Mouse (Mus musculus) gastrocnemius, postnatal 10 days (tissue): Measurements from ENCODE around the gene Slit1. TPM values are rescaled to one million over a fixed set of nuclear protein-coding genes. Genes with fewer than 3 reads are reported as not detected.

ENCODE experiments used
- DNase-seq: peaks from one replicate; pipeline ENCODE4 v3.0.0; 2021; ENCODE audit warnings: mixed read lengths
- microRNA-seq, 2 experiments: library from miRNA; unstranded; fragments of <30 nt; microRNA quantifications; one replicate each; pipeline ENCODE4 v1.2.0; 2021
- total RNA-seq, 2 experiments: library from RNA; stranded (reverse); gene quantifications; 2 replicates each; pipeline ENCODE4 v1.2.3; 2021

Slit1 gene
- total RNA-seq, 2 experiments from 2014 or later = 1.6 TPM

GRCm38 (mm10) chr19:41591808-41592207, 151.7 kb downstream of the Slit1 start:
- no peak for DNase-seq

- DNase-seq = no peak
These were observed 153.8 kb downstream of the Slit1 start for GRCm38 (mm10) chr19:41589681-41590080.

GRCm38 (mm10) chr19:41589026-41589425, 154.4 kb downstream of the Slit1 start:
- no peak for DNase-seq

GRCm38 (mm10) chr19:41587431-41588222, 155.8 kb downstream of the Slit1 start:
- no peak for DNase-seq

GRCm38 (mm10) chr19:41586752-41587151, 156.7 kb downstream of the Slit1 start:
- DNase-seq = no peak

- DNase-seq = no peak
These were observed 160.4 kb downstream of the Slit1 start for GRCm38 (mm10) chr19:41582918-41583514.

- DNase-seq = no peak
These were observed 161.6 kb downstream of the Slit1 start, which contains the start of gene Gm340 for GRCm38 (mm10) chr19:41581706-41582420. TSS of gene Gm340 (plus strand) at chr19:41582370.

- peak; percentile 44 for DNase-seq
These were observed 164.0 kb downstream of the Slit1 start for GRCm38 (mm10) chr19:41579311-41579920.

GRCm38 (mm10) chr19:41577576-41577975, 165.9 kb downstream of the Slit1 start:
- no peak for DNase-seq

GRCm38 (mm10) chr19:41573700-41574099, 169.8 kb downstream of the Slit1 start:
- DNase-seq = no peak

- DNase-seq = no peak
These were observed 174.7 kb downstream of the Slit1 start for GRCm38 (mm10) chr19:41568791-41569190.

- DNase-seq = no peak
These were observed 182.6 kb downstream of the Slit1 start for GRCm38 (mm10) chr19:41560856-41561255.

- DNase-seq = no peak
These were observed 184.5 kb downstream of the Slit1 start for GRCm38 (mm10) chr19:41558891-41559486.

- DNase-seq = no peak
These were observed 186.0 kb downstream of the Slit1 start for GRCm38 (mm10) chr19:41557491-41557890.

GRCm38 (mm10) chr19:41556981-41557380, 186.5 kb downstream of the Slit1 start:
- no peak for DNase-seq

Small RNA genes within 50 kb of the gene (microRNA-seq; reads per million reads assigned to microRNA genes)
- 0 reads per million in 2 experiments for gene Mir8091

Other genes starting within 250 kb of the Slit1 start
- gene Gm340, start 161.3 kb downstream of the Slit1 start, total RNA-seq = 1 to 10 TPM; 7.7 to 9.8 TPM
- gene Arhgap19, start 58.4 kb upstream of the Slit1 start, total RNA-seq = 10 to 100 TPM in 1 of 2 experiments, 1 to 10 TPM in 1; 9.5 to 11.6 TPM
- 1 to 10 TPM; 5.6 to 6.1 TPM for gene Frat1, start 86.3 kb upstream of the Slit1 start, total RNA-seq
- 10 to 100 TPM; 17.3 to 23.7 TPM for gene Frat2, start 104.5 kb upstream of the Slit1 start, total RNA-seq
- gene Rrp12, start 152.5 kb upstream of the Slit1 start, total RNA-seq = 10 to 100 TPM; 27.6 to 28.4 TPM
- 10 to 100 TPM; 31.3 to 34.2 TPM for gene Pgam1, start 168.3 kb upstream of the Slit1 start, total RNA-seq
- 10 to 100 TPM; 18.2 to 20.1 TPM for gene Exosc1, start 189.8 kb upstream of the Slit1 start, total RNA-seq
- 10 to 100 TPM; 22.7 to 31.3 TPM for gene Zdhhc16, start 189.8 kb upstream of the Slit1 start, total RNA-seq
- gene Mms19, start 237.5 kb upstream of the Slit1 start, total RNA-seq = 10 to 100 TPM in 1 of 2 experiments, 1 to 10 TPM in 1; 9.2 to 12.9 TPM
- gene Ubtd1, start 238.1 kb upstream of the Slit1 start, total RNA-seq = 10 to 100 TPM; 23.3 to 27.6 TPM